Mouse (Mus musculus) intestine, postnatal 0 days (tissue): Measurements from ENCODE around the gene Fam90a1b. TPM values are rescaled to one million over a fixed set of nuclear protein-coding genes. Genes with fewer than 3 reads are reported as not detected.

Experiments used
- ATAC-seq: fragments of 200-750 bp; cut with Nextera tagmentation; 2 replicates; pipeline ENCODE4 v1.8.0; 2017; ENCODE audit warnings: mild to moderate bottlenecking, moderate TSS enrichment, moderate library complexity
- H3K27ac ChIP-seq: fragments of 300-500 bp; sonication (generic); 2 replicates; pipeline ENCODE4 v1.5.1; 2014; ENCODE audit warnings: mild to moderate bottlenecking, low read depth, low read length, moderate library complexity
- H3K27me3 ChIP-seq: fragments of 300-500 bp; sonication (generic); replicated peaks from 2 replicates; pipeline ENCODE4 v1.6.1; 2014; ENCODE audit warnings: low read length, mixed read lengths; ENCODE audit not compliant: control insufficient read depth, insufficient read depth
- H3K36me3 ChIP-seq: fragments of 300-500 bp; sonication (generic); 2 replicates; pipeline ENCODE4 v1.6.1; 2014; ENCODE audit warnings: mild to moderate bottlenecking, moderate library complexity; ENCODE audit not compliant: control insufficient read depth, insufficient read depth
- H3K4me1 ChIP-seq: fragments of 300-500 bp; sonication (generic); replicated peaks from 2 replicates; pipeline ENCODE4 v1.6.1; 2014; ENCODE audit warnings: antibody characterized with exemption, low read length, mixed read lengths; ENCODE audit not compliant: control insufficient read depth, insufficient read depth
- H3K4me2 ChIP-seq: fragments of 300-500 bp; sonication (generic); replicated peaks from 2 replicates; pipeline ENCODE4 v1.6.1; 2014; ENCODE audit warnings: low read depth, mild to moderate bottlenecking, moderate library complexity
- H3K4me3 ChIP-seq: fragments of 300-500 bp; sonication (generic); 2 replicates; pipeline ENCODE4 v1.5.1; 2014; ENCODE audit warnings: low read depth, low read length
- H3K9ac ChIP-seq: fragments of 300-500 bp; sonication (generic); 2 replicates; pipeline ENCODE4 v1.6.1; 2014; ENCODE audit warnings: mild to moderate bottlenecking, low read depth, low read length
- H3K9me3 ChIP-seq: fragments of 300-500 bp; sonication (generic); 2 replicates; pipeline ENCODE4 v1.6.1; 2016; ENCODE audit warnings: mixed run types; ENCODE audit not compliant: control insufficient read depth
- CTCF ChIP-seq: sonication (generic); IDR thresholded peaks from 2 replicates; pipeline ENCODE4 v1.5.1; 2016; ENCODE audit warnings: low read depth, mild to moderate bottlenecking, control low read depth, antibody characterized with exemption, moderate library complexity
- whole genome bisulfite sequencing: fragments of 180-500 bp; shearing (Covaris S2); extraction: QIAGEN DNeasy Blood & Tissue Kit; methylation state at CpG from one replicate; pipeline ENCODE4 v1.1.7; 2014; 5-methylcytosine and 5-hydroxymethylcytosine counted together
- microRNA-seq: library from miRNA; unstranded; fragments of <30 nt; microRNA quantifications from one replicate; pipeline ENCODE4, GENCODE M21; 2016
- polyA plus RNA-seq: library from polyadenylated mRNA; unstranded; fragments of >200 nt; fragmentation: Nextera tagmentation; extraction: Ambion mirVana; gene quantifications from 2 replicates; pipeline ENCODE4 v1.2.1, GENCODE M21; 2015

Gene Fam90a1b
- polyA plus RNA-seq, 1 experiment from 2014 or later, result 0.05 TPM

- H3K27me3 ChIP-seq, result no peaks in the 10 kb centered on the region; the same call in 1 of the 2 replicates
- WGBS, result 79% methylated on average over 11 of the region's 11 CpGs
- H3K36me3 ChIP-seq, result no peaks in the 10 kb centered on the region
- H3K27ac ChIP-seq, result no peak overlapping the region
- no peaks in the 10 kb centered on the region for H3K4me1 ChIP-seq
- no peak overlapping the region for H3K4me2 ChIP-seq
- no peak for TF ChIP-seq CTCF
- no peak overlapping the region for H3K9ac ChIP-seq
- H3K9me3 ChIP-seq, result no peaks in the 10 kb centered on the region
- H3K4me3 ChIP-seq, result no peak overlapping the region
- ATAC-seq, result no peak
Observed at GRCm38 (mm10) chrX:94321036-94321902, 45.3 kb downstream of the Fam90a1b start.

Small RNAs within 50 kb of the gene (microRNA-seq; reads per million reads assigned to microRNA genes)
- gene Gm44477, result not detected

Other genes with a start within 250 kb of the Fam90a1b start
- gene Zfx, start 243.1 kb downstream of the Fam90a1b start, polyA plus RNA-seq, result 13.2 and 13.8 TPM in 2 replicates
- 35.2 and 36.7 TPM in 2 replicates for gene Eif2s3x, start 153.9 kb downstream of the Fam90a1b start, polyA plus RNA-seq
- 4.7 and 5.0 TPM in 2 replicates for gene Klhl15, start 132.2 kb downstream of the Fam90a1b start, polyA plus RNA-seq
- gene Apoo, start 340 bp upstream of the Fam90a1b start, polyA plus RNA-seq, result 91.0 and 102 TPM in 2 replicates
- gene Maged1, start 175.4 kb upstream of the Fam90a1b start, polyA plus RNA-seq, result 121 TPM in 2 replicates